Mouse (Mus musculus) left cerebral cortex, postnatal 25 days (tissue): Measurements from ENCODE around the gene Slc2a10. TPM values are rescaled to one million over a fixed set of nuclear protein-coding genes. Genes with fewer than 3 reads are reported as not detected.

Experiments
- DNase-seq, 2 experiments: peaks; one replicate each; pipeline ENCODE4 v3.0.0; 2022; ENCODE audit warnings: low spot score in 2 of 2, mixed read lengths in 1 of 2
- intact Hi-C: fragments of 180-260 bp; cut with DNase I; formaldehyde crosslinking; loops from one replicate; pipeline ENCODE4 v1.15.1; 2025
- total RNA-seq, 2 experiments: library from RNA; stranded (reverse); gene quantifications; 2 replicates each; pipeline ENCODE4 v1.2.3; 2021

Slc2a10 gene
- total RNA-seq: under 1 TPM; 0.78 to 0.83 TPM

GRCm38 (mm10) chr2:165503259-165504203 is at the start of gene Slc2a10:
TSS of gene Slc2a10 (plus strand) at chr2:165503787.
- DNase-seq: no peak

GRCm38 (mm10) chr2:165456710-165457109 is 46.9 kb upstream of the Slc2a10 start:
- intact Hi-C loops: no loop called here
- no peak for DNase-seq

More at GRCm38 (mm10) chr2:165503259-165504203, at the start of gene Slc2a10:
- intact Hi-C loops: no loop called here

GRCm38 (mm10) chr2:165458189-165458588 is 45.4 kb upstream of the Slc2a10 start:
- intact Hi-C loops: no loop called here
- no peak for DNase-seq

GRCm38 (mm10) chr2:165459663-165460062 is 43.9 kb upstream of the Slc2a10 start:
- intact Hi-C loops: no loop called here
- no peak for DNase-seq

DNA sequence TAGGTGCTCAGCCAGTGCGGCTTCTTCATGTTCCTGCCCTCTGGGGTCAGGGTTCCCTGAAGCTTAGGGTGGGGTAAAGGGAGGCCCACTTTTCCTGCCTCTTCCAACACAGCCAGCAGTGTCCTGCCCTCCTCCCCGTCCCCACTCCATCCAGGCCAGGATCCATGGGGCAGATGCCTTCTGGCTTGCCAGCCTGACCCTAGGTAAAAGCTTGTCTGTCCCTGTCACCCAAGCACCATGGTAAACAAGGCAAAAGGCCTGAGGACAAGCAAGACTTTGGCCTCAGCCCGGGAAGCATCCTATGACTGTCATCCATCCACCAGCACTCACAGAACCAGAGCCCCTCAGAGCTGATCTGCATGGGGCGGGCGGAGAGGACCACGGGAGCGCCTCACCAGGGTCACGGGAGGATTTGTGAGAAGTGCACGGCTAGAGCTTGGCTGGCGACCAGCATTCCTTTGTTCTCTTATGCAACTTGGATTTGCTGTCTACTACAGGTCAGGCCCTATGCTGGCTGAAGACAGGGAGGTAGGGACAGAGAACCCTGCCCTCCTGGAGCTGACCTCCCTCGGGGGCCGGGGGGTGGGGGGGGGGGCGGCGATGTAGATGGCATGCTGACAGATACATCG is 35.6 kb upstream of the Slc2a10 start:
- intact Hi-C loops: no loop called here
- no peak for DNase-seq

- intact Hi-C loops: no loop called here
Observed at GRCm38 (mm10) chr2:165470167-165470566, 33.4 kb upstream of the Slc2a10 start.

DNA sequence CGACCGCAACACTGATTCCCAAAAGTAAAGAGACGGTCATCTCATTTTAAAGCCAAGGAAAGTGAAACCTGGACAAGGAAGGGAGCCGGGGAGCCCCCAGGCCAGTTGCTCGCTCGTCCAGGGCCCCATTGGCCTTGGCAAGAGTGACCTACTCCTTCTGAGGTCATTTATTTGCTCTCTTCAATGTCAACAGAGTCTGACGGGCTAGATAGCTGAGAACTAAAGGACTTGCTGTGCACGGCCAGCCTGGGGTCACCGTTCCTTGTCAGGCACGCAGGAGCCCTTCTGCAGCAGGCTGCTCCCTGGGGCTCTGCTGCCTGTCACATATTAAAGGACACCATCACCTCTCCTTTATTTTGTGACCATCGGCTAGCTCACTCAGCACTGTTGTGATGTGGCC is 31.6 kb upstream of the Slc2a10 start:
- no peak for DNase-seq
- intact Hi-C loops: no loop called here

More at GRCm38 (mm10) chr2:165470167-165470566, 33.4 kb upstream of the Slc2a10 start:
- DNase-seq: no peak

DNA sequence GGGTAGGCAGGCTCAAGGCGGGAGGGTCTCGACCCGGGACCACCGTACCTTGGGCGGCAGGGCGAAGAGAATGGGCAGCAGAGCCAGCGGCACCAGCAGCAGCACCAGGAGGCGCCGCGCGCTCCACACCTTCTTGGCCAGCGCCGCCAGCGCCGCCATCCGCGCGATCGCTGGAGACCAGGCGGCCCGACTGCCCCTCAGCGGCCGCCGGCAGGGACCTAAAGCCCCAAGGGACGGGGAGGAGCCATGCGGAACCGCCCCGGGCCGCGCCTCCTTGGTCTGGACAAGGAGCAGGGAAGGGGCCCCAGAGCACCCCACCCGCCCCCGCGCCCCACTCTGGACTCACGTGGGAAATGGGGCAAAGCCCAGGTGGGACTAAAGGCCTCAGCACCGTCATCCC is 30.6 kb upstream of the Slc2a10 start, which contains the start of gene Slc13a3:
Gene Slc13a3, minus strand, starts transcription at position 228 of the 400 bp plus-strand sequence.
- DNase-seq: peak in 1 of 2 experiments; percentile 28
- intact Hi-C loops: no loop called here

DNA sequence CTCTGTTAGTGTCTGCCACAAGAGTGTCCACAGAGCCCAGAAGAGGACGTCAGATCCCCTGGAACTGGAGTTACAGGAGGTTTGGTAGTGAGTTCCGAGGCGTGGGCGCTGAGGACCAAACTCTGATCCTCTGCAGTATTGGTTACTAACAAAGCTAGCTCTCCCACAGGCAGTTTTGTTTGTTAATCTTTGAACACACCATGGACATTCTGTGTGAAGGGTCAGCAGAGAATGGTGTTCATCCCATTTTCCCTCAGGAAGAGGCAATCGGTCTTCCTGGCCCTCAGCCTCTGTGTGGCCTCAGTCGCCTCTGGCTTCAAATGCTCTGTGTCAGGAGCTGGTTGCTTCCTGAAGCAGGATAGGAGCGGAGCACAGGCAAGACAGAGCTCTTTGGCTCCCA is 28.2 kb upstream of the Slc2a10 start:
- no peak for DNase-seq
- intact Hi-C loops: no loop called here

GRCm38 (mm10) chr2:165475850-165476249 is 27.7 kb upstream of the Slc2a10 start:
- no peak for DNase-seq
- intact Hi-C loops: no loop called here

DNA sequence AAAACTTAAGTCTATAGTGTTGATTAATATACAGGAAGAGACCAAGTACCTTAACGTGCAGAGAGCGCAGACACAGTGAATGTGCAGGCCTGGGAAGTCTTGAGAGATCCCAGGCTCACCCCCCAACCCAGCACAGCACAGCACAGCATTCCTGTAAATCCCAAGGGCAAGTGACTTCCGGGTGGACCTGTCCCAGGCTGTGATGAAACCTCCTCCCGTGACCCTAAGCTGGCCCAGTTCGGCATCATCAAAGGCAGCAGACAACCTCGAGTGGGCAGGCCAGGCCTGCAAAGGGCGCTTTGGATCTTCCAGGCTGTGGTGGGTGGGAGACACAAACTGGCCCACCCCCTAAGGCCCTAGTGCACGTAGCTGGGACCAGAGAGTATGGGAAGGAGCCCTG is 21.6 kb upstream of the Slc2a10 start:
- DNase-seq: no peak
- intact Hi-C loops: no loop called here

DNA sequence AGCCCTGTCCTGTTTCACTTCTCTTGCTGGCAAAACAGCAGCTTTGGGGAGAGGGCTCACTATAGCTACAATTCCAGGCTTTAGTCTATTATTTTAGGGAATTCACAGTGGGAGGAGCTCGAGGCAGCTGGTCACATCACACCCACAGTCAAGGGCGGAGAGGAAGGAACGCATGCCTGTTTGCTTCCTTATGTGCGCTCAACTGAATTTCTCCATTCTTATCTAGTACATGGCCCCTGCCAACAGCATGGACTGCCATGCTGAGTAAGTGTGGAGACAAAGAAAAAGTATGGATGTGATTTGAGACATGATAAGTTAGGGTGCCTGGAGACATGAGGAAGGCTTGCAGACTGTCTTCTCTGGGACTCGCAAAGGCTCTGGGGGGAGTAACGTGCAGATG is 19.4 kb upstream of the Slc2a10 start:
- intact Hi-C loops: no loop called here
- peak in 1 of 2 experiments; percentile 26 for DNase-seq

DNA sequence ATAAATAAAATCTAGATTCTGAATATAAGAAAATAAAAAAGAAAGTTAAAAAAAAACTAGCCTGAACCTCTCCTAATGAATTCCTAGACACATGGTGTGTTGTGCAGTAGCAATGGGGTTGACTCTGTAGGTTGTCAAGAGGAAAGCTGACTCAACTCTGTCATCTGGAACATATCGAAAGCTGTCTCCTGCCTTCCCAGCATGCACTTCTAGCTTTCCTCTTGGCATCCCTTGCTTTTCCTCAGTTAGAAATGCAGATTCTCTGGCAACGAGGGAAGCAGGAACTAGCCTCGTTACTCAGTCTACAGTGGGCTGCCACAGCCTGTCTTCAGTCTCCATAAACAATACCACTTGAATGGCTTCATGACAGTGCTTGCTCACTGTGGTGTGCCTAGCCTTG is 17.8 kb upstream of the Slc2a10 start:
- DNase-seq: peak in 1 of 2 experiments; percentile 72
- intact Hi-C loops: loop anchor here (2.0 to 5.0 kb wide), 2 partner anchors 121 to 414 kb away; no protein-coding TSS in a partner anchor

DNA sequence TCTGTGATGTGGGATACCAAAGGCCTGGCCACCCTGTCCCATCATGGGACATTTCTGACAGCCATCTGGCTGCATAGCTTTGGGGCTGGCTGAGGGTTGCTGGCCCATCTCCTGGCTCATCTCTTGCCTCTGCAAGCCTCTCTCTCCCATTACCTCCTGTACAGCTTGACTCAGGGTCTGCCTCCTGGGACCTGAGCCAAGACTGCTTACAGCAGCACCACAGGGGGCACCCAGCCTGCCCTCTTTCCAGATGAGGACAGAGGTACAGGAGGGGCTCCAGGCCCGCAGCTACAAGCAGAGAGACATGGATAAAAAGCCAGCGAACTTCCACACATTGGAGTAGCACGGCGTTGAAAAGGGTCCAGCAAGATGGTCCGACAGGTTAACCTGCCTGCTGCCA is 17.2 kb upstream of the Slc2a10 start:
- intact Hi-C loops: loop anchor here (2.0 to 5.0 kb wide), 2 partner anchors 122 to 414 kb away; no protein-coding TSS in a partner anchor
- no peak for DNase-seq

- intact Hi-C loops: loop anchor here (1.0 to 5.0 kb wide), 3 partner anchors 96 to 415 kb away; no protein-coding TSS in a partner anchor
- DNase-seq: peak; percentile 49 to 66
Observed at GRCm38 (mm10) chr2:165486881-165487535, 16.6 kb upstream of the Slc2a10 start.

- peak; percentile 77 to 88 for DNase-seq
- intact Hi-C loops: no loop called here
Observed at GRCm38 (mm10) chr2:165492648-165493553, 10.7 kb upstream of the Slc2a10 start, which contains the start of gene Trp53rka. TSS of gene Trp53rka (minus strand) at chr2:165493324.

GRCm38 (mm10) chr2:165493587-165494210 is 9.9 kb upstream of the Slc2a10 start:
- peak; percentile 49 to 72 for DNase-seq
- intact Hi-C loops: no loop called here

- DNase-seq: no peak
- intact Hi-C loops: no loop called here
Observed at GRCm38 (mm10) chr2:165494495-165494894, 9.1 kb upstream of the Slc2a10 start.
